Mouse (Mus musculus) ES-Bruce4 (cell line): ENCODE measurements at regions not wholly inside any gene's neighbourhood (a gene's known extent, or its start where the extent isn't known, plus 50 kb on each side); places are given as distances from the start of the nearest gene placed in this dataset.

Source experiments
- H3K27ac ChIP-seq: 2 replicates; pipeline ENCODE4 v1.5.1; 2012; ENCODE audit warnings: low read length, inconsistent platforms; ENCODE audit not compliant: insufficient read depth
- H3K27me3 ChIP-seq: 2 replicates; pipeline ENCODE4 v1.6.1; 2012; ENCODE audit warnings: mild to moderate bottlenecking, low read length, inconsistent platforms; ENCODE audit not compliant: control insufficient read depth, poor library complexity, insufficient read depth, severe bottlenecking
- H3K36me3 ChIP-seq: 2 replicates; pipeline ENCODE4 v1.6.1; 2012; ENCODE audit warnings: inconsistent platforms, mild to moderate bottlenecking, low read length, moderate library complexity; ENCODE audit not compliant: control insufficient read depth, poor library complexity, insufficient read depth, severe bottlenecking
- H3K4me1 ChIP-seq: one replicate; pipeline ENCODE4 v1.8.1; 2011; ENCODE audit warnings: low read length; ENCODE audit not compliant: control insufficient read depth, insufficient read depth
- H3K4me3 ChIP-seq: 2 replicates; pipeline ENCODE4 v1.5.1; 2011; ENCODE audit warnings: low read depth, mild to moderate bottlenecking, low read length
- H3K9ac ChIP-seq: 2 replicates; pipeline ENCODE4 v1.6.1; 2012; ENCODE audit warnings: low read depth, mild to moderate bottlenecking, inconsistent platforms; ENCODE audit not compliant: poor library complexity, severe bottlenecking
- H3K9me3 ChIP-seq: replicated peaks from 2 replicates; pipeline ENCODE4 v1.6.1; 2012; ENCODE audit warnings: mild to moderate bottlenecking, low read length, inconsistent platforms; ENCODE audit not compliant: control insufficient read depth, poor library complexity, insufficient read depth, severe bottlenecking
- CTCF ChIP-seq: IDR thresholded peaks from one replicate; pipeline ENCODE4 v1.8.1; 2011; ENCODE audit warnings: low read depth, low read length
- EP300 ChIP-seq: IDR thresholded peaks from 2 replicates; pipeline ENCODE4 v1.6.1; 2011; ENCODE audit warnings: low read depth, low read length; ENCODE audit not compliant: insufficient read depth
- POLR2A ChIP-seq: IDR thresholded peaks from one replicate; pipeline ENCODE4 v1.8.1; 2011; ENCODE audit warnings: low read length; ENCODE audit not compliant: insufficient read depth

DNA sequence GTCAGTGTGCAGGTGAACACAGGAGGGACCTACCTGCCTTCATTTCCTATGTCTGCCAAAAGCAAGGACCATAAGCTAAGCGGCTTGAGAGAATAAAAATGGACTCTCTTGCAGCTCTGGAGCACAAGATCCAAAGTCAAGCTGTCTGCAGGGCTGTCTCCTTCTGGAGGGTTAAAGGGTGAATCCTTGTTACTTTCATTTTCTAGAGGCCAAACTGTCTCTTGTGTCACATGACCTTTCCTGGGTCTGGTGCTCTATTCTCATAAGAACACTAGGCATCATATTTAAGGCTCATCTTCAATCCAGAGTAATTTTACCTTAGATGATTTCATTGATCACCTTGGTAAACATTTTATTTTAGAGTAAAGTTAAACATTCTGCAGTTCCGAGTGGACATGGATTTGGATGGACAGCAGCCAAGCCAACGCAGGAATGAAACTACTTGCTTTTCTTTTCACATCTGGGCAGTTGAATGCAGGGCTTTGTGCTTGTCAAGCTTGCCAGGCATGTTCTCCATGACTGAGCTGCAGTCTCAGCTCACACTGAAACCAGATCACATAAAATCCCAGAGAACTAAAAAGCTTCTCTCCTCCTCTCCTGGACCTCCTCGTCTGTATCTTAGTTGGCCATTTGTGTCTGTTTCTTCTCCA lies 180.8 kb downstream of the Cd83 start:
- H3K27ac ChIP-seq: no peak overlapping the region
- H3K4me3 ChIP-seq: no peak overlapping the region
- no peaks in the 10 kb centered on the region for H3K27me3 ChIP-seq
- H3K4me1 ChIP-seq: no peaks in the 10 kb centered on the region
- no peaks in the 10 kb centered on the region for H3K36me3 ChIP-seq
- no peaks in the 10 kb centered on the region for H3K9me3 ChIP-seq
- no peak overlapping the region for H3K9ac ChIP-seq
- TF ChIP-seq EP300 (no peak), POLR2A (no peak), CTCF (no peak)

GRCm38 (mm10) chr13:43967516-43967915 lies 182.9 kb downstream of the Cd83 start:
- Histone ChIP-seq H3K4me3 (no peak overlapping the region), H3K9ac (no peak overlapping the region), H3K9me3 (no peaks in the 10 kb centered on the region), H3K4me1 (no peaks in the 10 kb centered on the region), H3K27me3 (no peaks in the 10 kb centered on the region), H3K36me3 (no peaks in the 10 kb centered on the region), H3K27ac (no peak overlapping the region)
- TF ChIP-seq POLR2A: no peak
- no peak for TF ChIP-seq EP300
- TF ChIP-seq CTCF: no peak

- no peak overlapping the region for H3K4me3 ChIP-seq
- H3K9me3 ChIP-seq: no peaks in the 10 kb centered on the region
- TF ChIP-seq CTCF (no peak), EP300 (no peak), POLR2A (no peak)
- H3K36me3 ChIP-seq: no peaks in the 10 kb centered on the region
- H3K27ac ChIP-seq: no peak overlapping the region
- H3K4me1 ChIP-seq: no peaks in the 10 kb centered on the region
- H3K9ac ChIP-seq: no peak overlapping the region
- H3K27me3 ChIP-seq: no peaks in the 10 kb centered on the region
These were observed 188.3 kb downstream of the Cd83 start for GRCm38 (mm10) chr13:43972906-43973305.

DNA sequence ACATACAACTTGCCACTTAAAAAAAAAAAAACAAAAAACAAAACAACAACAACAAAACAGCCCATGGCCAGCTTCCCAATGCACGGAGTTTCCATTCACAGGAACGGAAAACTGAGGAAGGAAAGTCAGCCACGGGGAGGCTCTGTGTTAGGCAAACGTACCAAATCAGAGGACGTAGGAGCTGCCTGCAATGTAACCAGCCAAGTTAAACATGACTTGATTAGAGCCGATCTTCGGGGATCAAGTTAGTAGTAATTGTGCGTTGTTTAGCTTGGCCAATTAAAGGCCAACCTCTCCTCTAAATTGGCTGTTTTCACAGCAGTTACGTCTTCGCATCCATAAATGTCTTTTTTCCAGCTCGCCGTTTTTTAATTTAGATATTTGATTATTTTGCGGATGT lies 190.7 kb downstream of the Cd83 start:
- Histone ChIP-seq H3K4me1 (no peaks in the 10 kb centered on the region), H3K9ac (no peak overlapping the region), H3K9me3 (no peaks in the 10 kb centered on the region), H3K27me3 (no peaks in the 10 kb centered on the region), H3K4me3 (no peak overlapping the region), H3K27ac (no peak overlapping the region), H3K36me3 (no peaks in the 10 kb centered on the region)
- no peak for TF ChIP-seq EP300
- no peak for TF ChIP-seq CTCF
- no peak for TF ChIP-seq POLR2A

DNA sequence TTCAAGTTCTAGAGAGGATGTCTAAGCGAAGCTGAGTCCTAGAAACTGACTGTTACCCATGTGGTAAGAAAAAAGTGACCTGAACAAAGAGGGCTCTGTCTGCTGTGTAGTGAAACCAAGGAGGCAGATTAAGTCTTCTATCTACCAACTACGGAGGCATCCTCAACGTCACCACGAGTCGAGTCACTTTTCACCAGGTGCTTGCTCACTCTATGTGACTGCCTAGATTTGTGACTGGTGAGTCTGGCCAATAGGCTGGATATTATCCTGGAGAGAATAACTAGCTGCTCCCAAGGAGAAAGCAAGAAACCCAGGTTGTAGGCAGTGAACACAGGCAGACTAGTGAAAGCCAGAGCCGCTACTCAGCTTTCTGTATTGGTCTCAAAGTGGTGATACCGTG lies 191.2 kb downstream of the Cd83 start:
- no peaks in the 10 kb centered on the region for H3K36me3 ChIP-seq
- no peak overlapping the region for H3K4me3 ChIP-seq
- no peak overlapping the region; the same call in 1 of the 2 replicates for H3K27ac ChIP-seq
- H3K9me3 ChIP-seq: no peaks in the 10 kb centered on the region
- no peak for TF ChIP-seq CTCF
- TF ChIP-seq POLR2A: no peak
- no peak for TF ChIP-seq EP300
- no peaks in the 10 kb centered on the region for H3K27me3 ChIP-seq
- H3K9ac ChIP-seq: no peak overlapping the region
- H3K4me1 ChIP-seq: no peaks in the 10 kb centered on the region

GRCm38 (mm10) chr13:43976676-43977075 lies 192.1 kb downstream of the Cd83 start:
- Histone ChIP-seq H3K4me3 (no peak overlapping the region), H3K36me3 (no peaks in the 10 kb centered on the region), H3K9me3 (no peaks in the 10 kb centered on the region), H3K27me3 (no peaks in the 10 kb centered on the region), H3K27ac (no peak overlapping the region), H3K4me1 (no peaks in the 10 kb centered on the region), H3K9ac (no peak overlapping the region)
- TF ChIP-seq CTCF (no peak), EP300 (no peak), POLR2A (no peak)
